In genomic region chr6:3967676-3968626, GRCm38 (mm10) we compare ENCODE assay signal across 9 mouse cellular contexts. TPM values are rescaled to one million over a fixed set of nuclear protein-coding genes. Genes with fewer than 3 reads are reported as not detected.
A peak's percentile ranks its signal among the peaks of the same experiment; 100 is the strongest.
DNase-seq lines count a peak whose midpoint lies in the region; ATAC-seq and TF ChIP-seq lines count a peak whose summit lies in the region.
"Had no signal": no experiment of that assay in that cellular context is flagged by ENCODE, and none has a peak within 500 bp of the region (broad histone marks: within the 10 kb centered on the region; RNA-seq: fewer than 3 reads in every experiment).

No protein-coding gene starts in this region.

- no peak for TF ChIP-seq EP300 in heart, postnatal 0 days (IDR thresholded peaks at IDR 0.05; ENCODE audit: low read depth)

- H3K9me3 ChIP-seq in forebrain, embryonic 11.5 days (ENCODE audit: control insufficient read depth, low read length) = no peaks in the 10 kb centered on the region
- no peaks in the 10 kb centered on the region for H3K9me3 ChIP-seq in heart, postnatal 0 days (replicated peaks; ENCODE audit: control insufficient read depth, low read length)

- no peaks in the 10 kb centered on the region for H3K36me3 ChIP-seq in forebrain, embryonic 11.5 days (ENCODE audit: control insufficient read depth, insufficient read depth, low read length)
- H3K36me3 ChIP-seq in heart, postnatal 0 days (replicated peaks; ENCODE audit: control insufficient read depth, insufficient read depth, low read length) = no peaks in the 10 kb centered on the region

- H3K4me3 ChIP-seq in forebrain, embryonic 11.5 days (ENCODE audit: low read depth, low read length) = no peak overlapping the region
- H3K4me3 ChIP-seq in heart, postnatal 0 days (ENCODE audit: low read depth, low read length) = peak overlapping the region; percentile 41

- no peak for TF ChIP-seq CTCF in heart, postnatal 0 days (IDR thresholded peaks at IDR 0.05; ENCODE audit: low read depth)

- 35% methylated on average over 31 of the region's 31 CpGs for whole genome bisulfite sequencing in forebrain, embryonic 11.5 days
- WGBS in heart, postnatal 0 days = 10% methylated on average over 31 of the region's 31 CpGs

- H3K9ac ChIP-seq in forebrain, embryonic 11.5 days (ENCODE audit: low read length) = no peak overlapping the region
- peak overlapping the region; percentile 45; the same call in 1 of the 2 replicates for H3K9ac ChIP-seq in heart, postnatal 0 days (replicated peaks; ENCODE audit: low read depth, low read length)

- peak; percentile 3 to 18 for DNase-seq in spleen, postnatal 10 days (ENCODE audit: low spot score in 2 of 2)
- no peak for DNase-seq in spleen, adult 12 weeks (ENCODE audit: low spot score)
- peak; percentile 54 for DNase-seq in forebrain, embryonic 11.5 days (ENCODE audit: low spot score)
- peak; percentile 14 for DNase-seq in heart, postnatal 0 days (ENCODE audit: low spot score)
- peak; percentile 27 for DNase-seq in kidney, postnatal 14 days
- peak; percentile 29 for DNase-seq in lung, postnatal 25 days (ENCODE audit: low spot score)
- DNase-seq in right cerebral cortex, postnatal 14 days = peak; percentile 14
- no peak for DNase-seq in thymus, postnatal 14 days

- ATAC-seq in forebrain, embryonic 11.5 days (replicated peaks; ENCODE audit: low FRiP score) = 0 out of 2 replicates have a peak, but pooled peaks have one; percentile 30
- ATAC-seq in heart, postnatal 0 days (ENCODE audit: insufficient read depth, low read depth) = peak; percentile 30; the same call in 1 of the 2 replicates

- H3K27ac ChIP-seq in forebrain, embryonic 11.5 days (ENCODE audit: low read depth, low read length) = no peak overlapping the region
- H3K27ac ChIP-seq in heart, postnatal 0 days (ENCODE audit: low read depth) = peak overlapping the region; percentile 51

- no peaks in the 10 kb centered on the region for H3K4me1 ChIP-seq in forebrain, embryonic 11.5 days (replicated peaks; ENCODE audit: control insufficient read depth, insufficient read depth, low read length)
- H3K4me1 ChIP-seq in heart, postnatal 0 days (ENCODE audit: control insufficient read depth, insufficient read depth) = no peaks in the 10 kb centered on the region

- H3K4me2 ChIP-seq in forebrain, embryonic 11.5 days (ENCODE audit: low read depth, low read length, severe bottlenecking) = peak overlapping the region; percentile 24; the same call in 1 of the 2 replicates
- peak overlapping the region; percentile 67 for H3K4me2 ChIP-seq in heart, postnatal 0 days (ENCODE audit: low read depth, low read length)

- H3K27me3 ChIP-seq in forebrain, embryonic 11.5 days (ENCODE audit: control insufficient read depth, insufficient read depth, low read length) = no peaks in the 10 kb centered on the region
- no peaks in the 10 kb centered on the region for H3K27me3 ChIP-seq in heart, postnatal 0 days (ENCODE audit: control insufficient read depth, insufficient read depth, low read length)

RNA-seq across cellular contexts. Expression of gene Tfpi2, which starts 20.8 kb away (rescaled TPM):
- 0.40 and 0.72 TPM in 2 replicates for polyA plus RNA-seq in forebrain, embryonic 11.5 days (2014; fragmentation: Nextera tagmentation; extraction: Ambion mirVana)
- 2.6 and 4.0 TPM in 2 replicates for total RNA-seq in heart, postnatal 0 days (2014; rRNA removed; ENCODE audit: low replicate concordance)
- 4.2 and 4.8 TPM in 2 replicates for polyA plus RNA-seq in heart, postnatal 0 days (2015; fragmentation: Nextera tagmentation; extraction: Ambion mirVana)

RNA-seq across cellular contexts. Expression of gene Gngt1, which starts 25.6 kb away (rescaled TPM):
- not detected in 2 replicates for polyA plus RNA-seq in forebrain, embryonic 11.5 days (2014; fragmentation: Nextera tagmentation; extraction: Ambion mirVana)
- total RNA-seq in heart, postnatal 0 days (2014; rRNA removed; ENCODE audit: low replicate concordance) = not detected in 2 replicates
- polyA plus RNA-seq in heart, postnatal 0 days (2015; fragmentation: Nextera tagmentation; extraction: Ambion mirVana) = not detected in 2 replicates
- polyA plus RNA-seq: large intestine, adult 2 months had no signal

RNA-seq across cellular contexts. Expression of gene Gng11, which starts 35.8 kb away (rescaled TPM):
- polyA plus RNA-seq in forebrain, embryonic 11.5 days (2014; fragmentation: Nextera tagmentation; extraction: Ambion mirVana) = 24.2 and 31.9 TPM in 2 replicates
- 52.6 and 80.1 TPM in 2 replicates for total RNA-seq in heart, postnatal 0 days (2014; rRNA removed; ENCODE audit: low replicate concordance)
- polyA plus RNA-seq in heart, postnatal 0 days (2015; fragmentation: Nextera tagmentation; extraction: Ambion mirVana) = 145 and 149 TPM in 2 replicates

Comparison
In these comparisons a context has a peak if more than half of its experiments do, and no peak if none do; other contexts are left out.
1. DNase-seq: peak in spleen, postnatal 10 days (2 of 2), forebrain, embryonic 11.5 days (single experiment), heart, postnatal 0 days (single experiment), kidney, postnatal 14 days (single experiment), lung, postnatal 25 days (single experiment) and right cerebral cortex, postnatal 14 days (single experiment); none in spleen, adult 12 weeks (single experiment) and thymus, postnatal 14 days (single experiment).